Mouse (Mus musculus) brain, embryonic 14.5 days (tissue): ENCODE results near the gene Gp9.

Experiments used
- CTCF ChIP-seq: fragments of 200-500 bp; IDR thresholded peaks from 2 replicates; pipeline ENCODE4 v1.5.1; 2012; ENCODE audit warnings: inconsistent platforms, mild to moderate bottlenecking, moderate library complexity, borderline replicate concordance; ENCODE audit not compliant: insufficient read depth, insufficient read length; ENCODE audit errors: extremely low read depth
- POLR2A ChIP-seq: fragments of 200-500 bp; IDR thresholded peaks from 2 replicates; pipeline ENCODE4 v1.6.1; 2012; ENCODE audit warnings: mild to moderate bottlenecking, inconsistent platforms, borderline replicate concordance; ENCODE audit not compliant: poor library complexity, insufficient read depth, insufficient read length, severe bottlenecking; ENCODE audit errors: extremely low read depth

DNA sequence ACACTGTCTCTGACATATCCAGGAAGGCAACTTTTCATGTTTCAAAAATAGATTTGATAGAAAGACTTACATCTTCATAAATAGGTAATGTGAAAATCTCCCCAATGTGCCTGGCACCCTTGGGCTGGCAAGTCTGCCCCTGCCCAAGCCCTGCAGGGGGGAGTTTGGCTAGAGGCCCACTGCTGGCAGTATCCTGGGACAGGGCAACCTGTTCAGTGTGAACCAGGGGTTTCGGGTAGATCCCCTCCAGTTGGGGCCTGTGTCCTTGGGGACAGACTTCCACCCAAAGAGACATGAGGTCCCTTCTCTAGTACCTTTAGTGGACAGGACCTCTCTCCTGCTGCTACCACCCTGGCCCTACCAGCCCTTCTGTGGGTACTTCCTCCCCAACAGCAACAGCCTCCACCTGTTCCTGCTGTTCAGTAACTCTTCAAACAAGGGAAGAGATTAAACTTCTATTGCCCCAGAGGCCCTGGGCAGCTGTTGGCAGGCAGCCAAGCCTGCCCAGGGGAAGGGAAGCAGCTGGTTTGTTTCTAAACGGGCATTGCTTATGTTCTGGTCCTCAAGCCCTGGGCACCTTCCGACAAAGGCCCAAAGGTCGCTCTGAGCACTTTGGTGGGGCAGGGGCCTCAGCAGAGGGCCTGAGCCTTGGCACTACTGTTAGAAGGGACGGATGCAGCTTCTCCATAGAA, 11.2 kb downstream of the Gp9 start:
- no peak for TF ChIP-seq CTCF
- TF ChIP-seq POLR2A = no peak
